Mouse (Mus musculus) retina, embryonic 14.5 days (tissue): ENCODE measurements around the gene Atp5b.

Experiments used
- DNase-seq: peaks from one replicate; pipeline ENCODE4 v3.0.0-alpha.2; 2015; ENCODE audit warnings: low spot score

Gene Atp5b

DNA sequence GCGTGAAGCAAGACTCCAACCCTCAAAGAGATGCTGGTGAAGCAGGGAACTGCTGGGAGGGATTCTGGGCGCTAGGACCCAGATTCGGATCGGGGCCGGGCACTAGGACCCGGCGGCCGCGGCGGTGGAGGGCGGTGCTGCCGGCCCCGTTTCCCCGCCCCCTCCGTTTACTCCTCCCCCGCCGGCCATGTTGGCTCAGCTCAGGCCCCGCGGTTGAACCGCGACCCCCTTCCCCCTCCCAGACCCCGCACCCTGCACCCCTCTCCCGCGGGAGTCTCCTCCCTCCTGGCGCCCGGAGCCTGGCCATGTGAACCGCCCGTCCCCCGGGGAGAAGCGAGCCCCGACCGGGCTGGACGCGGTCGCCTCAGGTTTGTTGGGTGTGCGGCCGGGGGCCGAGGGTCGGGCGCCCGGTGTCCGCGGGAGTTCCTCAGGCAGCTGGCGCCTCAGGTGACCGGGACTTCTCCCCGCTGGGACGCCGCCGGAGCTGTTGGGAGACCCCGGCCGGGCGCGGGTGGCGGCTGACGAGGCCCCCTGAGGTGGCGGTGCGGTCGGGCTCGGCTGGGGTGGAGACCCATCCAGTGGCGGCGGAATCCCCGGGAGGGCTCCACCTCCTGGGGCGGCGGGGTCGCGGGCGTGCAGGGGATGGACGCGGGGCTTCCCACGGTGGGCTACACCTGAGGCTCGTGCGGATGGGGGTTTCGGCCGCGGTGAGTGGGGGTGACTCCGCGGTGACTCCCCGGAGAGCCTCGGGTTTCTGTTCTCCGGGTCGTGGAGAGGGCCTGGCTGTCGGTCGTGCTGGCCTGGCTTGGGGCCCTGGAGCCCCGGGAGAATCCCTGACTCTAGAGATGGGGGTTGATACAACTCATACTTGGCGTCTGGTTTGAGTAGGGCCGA, 13.9 kb downstream of the Atp5b start:
- peak; percentile 95 for DNase-seq

DNA sequence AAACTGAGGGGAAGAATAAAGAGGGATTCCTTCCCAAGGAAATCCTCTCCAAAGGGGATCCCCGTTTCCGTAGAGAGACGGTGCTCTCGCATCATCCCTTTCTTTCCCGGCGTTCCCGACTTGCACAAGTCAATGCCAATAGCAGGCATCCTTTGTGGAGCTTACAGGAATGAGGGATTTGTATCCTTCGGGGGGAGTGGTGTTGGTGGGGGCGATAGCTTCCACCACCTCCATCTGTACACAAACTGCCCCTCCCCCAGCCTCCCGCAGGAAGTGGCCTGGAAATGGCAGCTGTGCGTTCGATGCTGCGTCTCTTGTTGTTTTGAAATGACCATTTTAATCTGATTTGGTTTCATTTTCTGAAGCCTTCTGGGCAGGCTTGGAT, 14.5 kb downstream of the Atp5b start:
- peak; percentile 64 for DNase-seq

DNA sequence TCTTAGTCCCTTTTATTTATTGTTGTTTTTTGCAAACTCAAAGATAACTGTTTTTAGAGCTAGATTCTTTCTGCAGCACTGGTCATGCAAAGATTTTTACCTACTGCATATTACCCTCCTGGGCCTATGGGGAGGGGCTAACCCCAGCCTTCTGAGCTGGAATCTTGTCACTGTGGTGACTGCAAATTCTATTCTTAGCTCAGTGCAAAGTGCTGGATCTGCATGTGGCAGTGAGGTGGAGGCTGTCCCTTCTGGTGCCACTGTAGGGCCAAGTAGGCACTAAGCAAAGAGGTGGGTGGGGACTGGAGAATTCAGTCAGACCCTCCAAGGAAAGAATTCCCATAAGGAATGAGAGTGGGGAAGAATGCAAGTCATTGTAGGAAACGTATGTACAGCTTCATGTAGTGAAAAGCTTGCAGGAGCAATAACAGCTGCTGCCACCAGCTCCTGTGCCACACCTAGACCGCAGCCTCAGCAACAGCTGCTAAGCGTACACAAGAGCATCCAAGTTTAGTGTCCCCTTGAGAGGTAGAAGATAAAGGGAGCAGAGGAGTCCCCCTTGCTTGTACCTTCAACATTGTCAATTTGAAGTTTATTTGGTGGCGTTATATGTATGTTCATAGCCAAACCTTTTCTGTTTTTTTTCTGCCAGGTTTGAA, 27.2 kb downstream of the Atp5b start:
- DNase-seq = no peak

DNA sequence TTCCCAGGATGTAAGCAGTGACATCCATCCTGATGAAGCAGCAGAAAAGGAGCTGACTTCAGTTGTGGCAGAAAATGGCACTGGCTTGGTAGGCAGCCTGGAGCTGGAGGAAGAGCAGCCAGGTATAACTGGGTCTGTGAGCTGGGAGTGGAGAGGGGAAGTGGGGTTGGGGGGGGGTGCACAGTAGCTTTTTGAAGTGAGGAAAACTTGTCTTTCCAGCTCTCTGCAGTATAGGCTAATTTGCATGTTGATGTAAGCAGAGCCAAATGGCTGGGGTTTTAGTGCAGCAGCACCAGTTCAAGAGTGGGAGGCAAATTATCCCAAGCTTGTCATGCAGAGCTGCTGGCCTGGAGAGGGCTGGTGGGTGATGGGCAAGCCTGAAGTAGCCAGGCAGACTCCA, 28.2 kb downstream of the Atp5b start:
- DNase-seq = no peak

DNA sequence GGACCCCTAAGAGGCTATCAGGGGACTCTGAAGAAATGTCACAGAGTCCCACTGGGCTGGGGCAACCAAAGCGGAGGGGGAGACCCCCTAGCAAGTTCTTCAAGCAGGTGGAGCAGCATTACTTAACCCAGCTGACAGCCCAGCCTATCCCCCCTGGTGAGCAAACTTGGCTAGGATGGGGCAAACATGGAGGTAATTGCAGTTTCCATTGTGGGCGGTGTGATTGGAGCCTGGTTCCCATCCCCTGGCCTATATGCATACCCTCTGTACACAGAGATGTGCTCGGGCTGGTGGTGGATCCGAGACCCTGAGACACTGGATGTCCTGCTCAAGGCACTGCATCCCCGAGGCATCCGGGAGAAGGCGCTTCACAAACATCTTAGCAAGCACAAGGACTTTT, 40.8 kb downstream of the Atp5b start:
- no peak for DNase-seq

DNA sequence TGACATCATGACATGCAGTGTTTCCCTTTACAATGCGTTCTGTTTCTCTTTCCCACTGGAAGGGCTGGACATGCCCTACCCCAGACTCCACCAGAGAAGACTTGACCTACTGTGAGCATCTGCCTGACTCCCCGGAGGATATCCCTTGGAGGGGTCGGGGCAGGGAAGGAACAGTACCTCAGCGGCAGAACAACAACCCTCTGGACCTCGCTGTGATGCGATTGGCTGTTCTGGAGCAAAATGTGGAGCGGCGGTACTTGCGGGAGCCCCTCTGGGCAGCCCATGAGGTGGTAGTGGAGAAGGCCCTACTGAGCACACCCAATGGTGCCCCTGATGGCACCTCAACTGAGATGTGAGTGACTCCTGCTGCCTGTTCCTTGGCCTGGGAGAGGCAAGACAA, 41.8 kb downstream of the Atp5b start:
- DNase-seq = no peak

DNA sequence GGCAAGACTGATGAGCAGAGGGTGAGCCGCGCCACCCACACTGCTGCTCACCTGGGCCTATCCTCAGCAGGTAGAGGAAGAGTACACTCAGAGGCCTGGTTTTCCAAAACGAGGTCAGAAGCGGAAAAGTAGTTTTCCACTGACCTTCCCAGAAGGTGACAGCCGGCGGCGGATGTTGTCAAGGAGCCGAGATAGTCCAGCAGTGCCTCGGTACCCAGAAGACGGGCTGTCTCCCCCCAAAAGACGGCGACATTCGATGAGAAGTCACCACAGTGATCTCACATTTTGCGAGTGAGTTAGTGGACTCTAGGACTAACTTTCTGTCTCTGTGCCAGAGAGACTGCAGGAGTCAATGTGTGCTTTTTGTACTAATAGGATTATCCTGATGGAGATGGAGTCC, 42.9 kb downstream of the Atp5b start:
- DNase-seq = no peak

DNA sequence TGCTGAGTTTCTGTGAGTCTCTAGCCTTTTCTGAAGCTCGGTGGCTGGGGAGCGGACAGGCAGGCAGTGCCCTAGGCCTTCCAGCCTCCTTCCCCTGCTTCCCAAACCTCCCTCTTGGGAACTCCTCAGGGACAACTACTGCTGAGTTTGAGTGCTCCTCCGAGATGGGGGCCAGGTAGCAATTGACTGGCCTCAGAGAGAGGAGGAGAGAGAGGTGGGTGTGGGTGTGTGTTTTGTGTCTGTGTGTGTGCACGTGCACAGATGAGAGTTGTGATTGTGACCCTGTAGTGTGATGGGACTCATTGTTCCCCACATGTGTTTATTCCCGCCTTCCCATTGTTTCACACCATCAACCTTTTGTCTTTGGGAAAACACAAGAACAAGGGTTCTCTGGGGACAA, 44.4 kb downstream of the Atp5b start:
- no peak for DNase-seq

DNA sequence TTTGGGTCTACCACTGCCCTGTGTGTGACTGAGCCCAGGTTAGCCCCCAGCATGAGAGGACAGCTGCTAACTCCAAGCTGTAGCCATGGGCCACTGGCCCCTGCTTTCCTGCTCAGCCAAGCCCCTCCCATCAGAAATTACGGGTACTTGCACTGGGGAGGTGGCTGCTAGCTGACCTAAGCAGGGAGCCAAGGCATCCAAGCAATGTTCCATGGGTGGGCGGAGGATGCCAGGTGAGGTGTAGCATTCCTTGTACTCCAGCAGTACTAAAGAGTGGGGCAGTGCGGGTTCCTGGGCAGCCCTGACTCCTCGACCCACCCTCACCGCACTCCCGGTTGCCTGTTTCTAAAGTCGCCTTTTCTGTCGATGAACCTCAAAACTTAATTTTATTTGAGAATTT, 45.1 kb downstream of the Atp5b start:
- DNase-seq = no peak

DNA sequence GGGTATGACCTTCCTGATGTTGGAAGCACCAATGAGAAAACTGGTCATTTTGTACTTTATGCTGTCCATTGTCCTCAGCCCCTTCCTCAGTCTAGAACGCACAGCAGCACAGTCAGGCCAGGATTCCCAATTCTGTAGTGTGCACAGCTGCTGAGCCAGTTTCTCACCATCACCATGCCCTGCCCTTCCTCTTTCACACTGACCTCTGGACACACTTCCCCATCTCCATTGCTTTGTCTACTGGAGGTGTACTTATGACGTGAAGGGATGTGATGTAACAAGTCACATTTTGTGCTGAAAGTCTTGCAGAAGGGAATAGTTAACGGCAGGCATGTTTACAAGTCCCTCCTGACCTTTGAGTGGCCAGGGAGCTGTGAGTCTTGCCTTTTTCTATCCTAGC, 48.2 kb downstream of the Atp5b start:
- DNase-seq = no peak

DNA sequence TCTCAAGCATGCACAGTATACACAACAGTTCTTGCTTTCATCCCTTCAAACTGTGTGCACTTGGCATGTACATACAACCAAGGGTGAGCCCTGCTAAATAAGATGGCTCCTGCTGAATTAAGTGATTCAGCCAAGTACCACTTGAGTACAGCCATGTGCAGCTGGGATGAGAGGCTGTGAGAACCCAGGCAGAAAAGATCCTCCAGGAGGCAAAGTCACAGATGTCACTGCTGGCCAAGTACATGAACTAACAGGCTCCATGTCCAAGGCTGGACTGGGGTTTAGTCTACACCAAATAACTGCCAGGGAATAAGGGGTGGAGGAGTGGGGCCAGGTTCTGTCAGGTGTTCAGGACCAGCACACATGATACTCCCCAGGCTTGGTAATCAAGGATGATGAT, 48.7 kb downstream of the Atp5b start:
- DNase-seq = no peak

DNA sequence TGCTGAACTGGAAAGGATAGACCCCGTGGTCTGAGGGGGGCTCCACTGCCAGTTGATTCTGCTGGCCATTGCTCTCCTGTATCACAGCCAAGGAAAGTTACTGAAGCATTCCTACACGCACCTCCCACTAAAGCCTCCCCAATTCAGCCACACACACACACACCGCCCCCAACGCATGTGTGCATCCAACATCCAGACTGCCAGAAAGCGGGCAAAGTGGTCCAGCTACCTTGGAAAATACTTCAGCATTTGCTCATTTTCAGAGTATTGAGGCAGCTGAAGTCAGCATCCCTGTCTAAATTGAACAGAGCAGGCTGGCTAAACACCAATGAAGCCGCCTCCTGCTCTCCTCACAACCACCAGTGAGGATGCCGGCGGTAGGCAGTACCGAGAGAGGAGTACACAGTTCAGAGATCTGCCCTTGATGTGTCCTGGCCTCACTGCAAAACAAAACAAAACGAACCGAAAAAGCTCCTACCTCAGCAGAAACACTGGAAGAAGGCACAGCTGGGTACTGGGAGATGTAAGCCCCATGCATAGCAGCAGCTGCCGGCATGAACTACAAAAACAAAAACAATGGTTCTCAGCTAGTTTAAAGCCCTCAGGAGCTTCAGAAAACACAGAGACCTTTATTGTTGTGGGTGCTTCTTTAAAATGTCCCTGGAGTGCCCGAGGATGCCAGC, 50.7 kb downstream of the Atp5b start:
- DNase-seq = no peak

DNA sequence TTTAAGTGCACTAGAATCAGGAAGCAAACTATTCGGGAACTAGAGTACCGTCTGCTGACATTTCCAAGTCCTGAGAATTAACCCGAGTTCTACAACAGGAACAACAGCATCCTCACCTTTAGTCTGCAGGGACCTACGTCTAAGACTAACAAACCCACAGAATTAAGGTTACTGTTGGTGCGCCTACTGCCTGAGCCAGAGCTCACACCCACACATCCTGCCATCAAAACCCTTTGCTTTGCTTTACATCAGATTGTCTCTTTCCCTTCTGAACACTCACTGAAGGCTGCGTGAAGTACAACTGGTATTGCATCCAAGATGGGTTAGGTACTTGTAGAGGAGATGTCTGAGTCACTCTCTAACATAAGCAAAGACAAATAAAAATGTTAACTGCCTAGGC, 52.3 kb downstream of the Atp5b start:
- DNase-seq = no peak
